Mouse (Mus musculus) midbrain, embryonic 11.5 days (tissue): ENCODE measurements around the gene Sfxn2. TPM values are rescaled to one million over a fixed set of nuclear protein-coding genes. Genes with fewer than 3 reads are reported as not detected.

Source experiments
- ATAC-seq: fragments of 200-750 bp; cut with Nextera tagmentation; 2 replicates; pipeline ENCODE4 v1.8.0; 2017; ENCODE audit warnings: moderate TSS enrichment, moderate library complexity; ENCODE audit not compliant: low FRiP score
- DNase-seq: peaks from one replicate; pipeline ENCODE4 v3.0.0; 2015; ENCODE audit warnings: low spot score; ENCODE audit errors: missing footprints
- H3K27ac ChIP-seq: fragments of 300-500 bp; sonication (generic); 2 replicates; pipeline ENCODE4 v1.5.1; 2014; ENCODE audit warnings: low read depth, low read length
- H3K27me3 ChIP-seq: fragments of 300-500 bp; sonication (generic); 2 replicates; pipeline ENCODE4 v1.6.1; 2014; ENCODE audit warnings: mild to moderate bottlenecking, low read length, moderate library complexity, mixed read lengths; ENCODE audit not compliant: control insufficient read depth, insufficient read depth
- H3K36me3 ChIP-seq: fragments of 300-500 bp; sonication (generic); 2 replicates; pipeline ENCODE4 v1.6.1; 2014; ENCODE audit warnings: mild to moderate bottlenecking, low read length, moderate library complexity, mixed read lengths; ENCODE audit not compliant: control insufficient read depth, insufficient read depth
- H3K4me1 ChIP-seq: fragments of 300-500 bp; sonication (generic); 2 replicates; pipeline ENCODE4 v1.6.1; 2014; ENCODE audit warnings: low read length; ENCODE audit not compliant: control insufficient read depth, insufficient read depth
- H3K4me2 ChIP-seq: fragments of 300-500 bp; sonication (generic); 2 replicates; pipeline ENCODE4 v1.6.1; 2014; ENCODE audit warnings: mild to moderate bottlenecking, moderate library complexity
- H3K4me3 ChIP-seq: fragments of 300-500 bp; sonication (generic); 2 replicates; pipeline ENCODE4 v1.5.1; 2014; ENCODE audit warnings: low read depth, low read length
- H3K9ac ChIP-seq: fragments of 300-500 bp; sonication (generic); 2 replicates; pipeline ENCODE4 v1.6.1; 2014; ENCODE audit warnings: low read length
- H3K9me3 ChIP-seq: fragments of 300-500 bp; sonication (generic); 2 replicates; pipeline ENCODE4 v1.6.1; 2016; ENCODE audit warnings: low read length; ENCODE audit not compliant: control insufficient read depth
- WGBS: fragments of 180-500 bp; shearing (Covaris S2); extraction: QIAGEN DNeasy Blood & Tissue Kit; methylation state at CpG from one replicate; pipeline ENCODE4 v1.1.7; 2014; 5-methylcytosine and 5-hydroxymethylcytosine counted together
- polyA plus RNA-seq: library from polyadenylated mRNA; unstranded; fragments of >200 nt; fragmentation: Nextera tagmentation; extraction: Ambion mirVana; gene quantifications from 2 replicates; pipeline ENCODE4 v1.2.1, GENCODE M21; 2014

Gene Sfxn2
- 12.1 and 12.7 TPM in 2 replicates for polyA plus RNA-seq

GRCm38 (mm10) chr19:46572951-46573937 lies at the start of gene Sfxn2, which contains the start of gene Arl3:
TSS of gene Sfxn2 (plus strand) at chr19:46573365.
TSS of gene Arl3 (minus strand) at chr19:46573198.
- DNase-seq (peak; percentile 99), ATAC-seq (peak; percentile 97)
- Histone ChIP-seq H3K4me2 (peak within 1 kb of the TSS; percentile 65), H3K27ac (peak within 1 kb of the TSS; percentile 63), H3K9ac (peak within 1 kb of the TSS; percentile 81), H3K4me1 (peaks cover 9% of the 10 kb centered on the region; the same call in 1 of the 2 replicates), H3K27me3 (no peaks in the 10 kb centered on the region), H3K36me3 (no peaks in the 10 kb centered on the region), H3K9me3 (no peaks in the 10 kb centered on the region), H3K4me3 (peak within 1 kb of the TSS; percentile 73)
- WGBS: under 1% methylated on average over 61 of the region's 67 CpGs

- peak; percentile 86 for ATAC-seq
Observed at GRCm38 (mm10) chr19:46523480-46524151, 49.5 kb upstream of the Sfxn2 start.

DNA sequence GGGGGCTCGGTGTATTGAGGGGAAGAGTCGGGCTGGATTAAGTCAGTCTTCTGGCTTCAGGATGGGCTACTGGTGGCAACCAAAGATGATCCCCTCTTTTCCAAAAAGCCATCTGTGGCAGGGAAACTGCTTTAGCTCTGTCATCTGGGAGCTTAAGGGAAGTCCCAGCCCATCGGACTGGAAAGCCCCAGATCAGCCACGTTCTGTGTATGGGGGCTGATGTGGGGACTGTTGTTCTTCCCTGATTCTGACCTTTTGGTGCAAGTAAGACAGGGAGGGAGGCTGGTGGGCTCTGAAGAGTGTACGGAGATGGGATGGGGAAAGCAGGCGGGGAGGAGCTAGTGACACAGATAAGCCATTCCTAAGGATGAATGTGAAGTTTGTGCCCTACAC lies 49.0 kb upstream of the Sfxn2 start:
- Histone ChIP-seq H3K27ac (peak overlapping the region; percentile 74), H3K4me2 (peak overlapping the region; percentile 47), H3K27me3 (no peaks in the 10 kb centered on the region), H3K36me3 (no peaks in the 10 kb centered on the region), H3K9me3 (no peaks in the 10 kb centered on the region), H3K4me3 (peak overlapping the region; percentile 2; the same call in 1 of the 2 replicates), H3K4me1 (peaks cover 60% of the 10 kb centered on the region), H3K9ac (peak overlapping the region; percentile 17; the same call in 1 of the 2 replicates)
- no peak for DNase-seq
- peak; percentile 12 for ATAC-seq
- whole genome bisulfite sequencing: 4% methylated on average over 6 of the region's 6 CpGs

More at GRCm38 (mm10) chr19:46523480-46524151, 49.5 kb upstream of the Sfxn2 start:
- H3K9me3 ChIP-seq: no peaks in the 10 kb centered on the region
- peak overlapping the region; percentile 74 for H3K27ac ChIP-seq
- peaks cover 60% of the 10 kb centered on the region for H3K4me1 ChIP-seq
- H3K9ac ChIP-seq: peak overlapping the region; percentile 17
- no peaks in the 10 kb centered on the region for H3K27me3 ChIP-seq
- peak overlapping the region; percentile 2; the same call in 1 of the 2 replicates for H3K4me3 ChIP-seq
- DNase-seq: peak; percentile 93
- peak overlapping the region; percentile 47 for H3K4me2 ChIP-seq
- 2% methylated on average over 20 of the region's 20 CpGs for WGBS
- H3K36me3 ChIP-seq: no peaks in the 10 kb centered on the region

DNA sequence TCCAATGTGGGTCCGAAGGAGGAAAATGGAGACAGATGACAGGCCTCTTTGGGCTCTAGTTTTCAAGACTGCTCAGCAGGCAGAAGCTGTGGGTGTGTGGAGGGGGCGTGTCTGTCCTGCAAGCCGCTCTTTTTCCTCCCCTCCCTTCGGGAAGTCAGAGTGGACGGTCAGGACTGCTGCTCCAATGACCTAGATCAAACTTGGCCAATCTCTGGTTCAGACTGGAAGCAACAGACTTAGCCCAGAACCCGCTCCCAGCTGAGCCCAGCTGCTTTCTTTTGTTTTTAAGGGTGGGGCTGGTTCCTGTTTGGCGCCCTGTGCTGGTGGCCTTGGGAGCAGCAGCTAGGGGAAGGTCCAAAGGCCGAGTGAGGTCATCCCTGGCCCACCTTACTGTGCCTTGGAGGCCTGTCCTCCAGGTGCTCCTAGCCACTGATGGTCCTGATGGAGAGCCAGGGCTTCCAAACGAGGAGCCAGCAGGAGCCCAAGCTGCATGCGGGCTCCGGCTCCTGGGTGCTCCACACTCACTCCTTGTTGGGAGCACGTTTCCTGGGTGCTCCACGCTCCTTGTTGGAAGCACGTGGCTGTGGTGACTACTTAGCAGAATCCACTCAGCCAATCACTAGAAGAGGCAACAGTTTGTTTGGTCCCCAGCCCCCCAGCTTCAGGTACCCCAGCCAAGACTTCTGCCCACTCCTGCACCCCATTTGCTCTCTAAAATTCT lies 48.4 kb upstream of the Sfxn2 start:
- peak; percentile 91 for DNase-seq
- H3K9me3 ChIP-seq: no peaks in the 10 kb centered on the region
- H3K36me3 ChIP-seq: no peaks in the 10 kb centered on the region
- peak overlapping the region; percentile 74 for H3K27ac ChIP-seq
- H3K4me2 ChIP-seq: peak overlapping the region; percentile 47
- 21% methylated on average over 14 of the region's 14 CpGs for WGBS
- no peak for ATAC-seq
- no peaks in the 10 kb centered on the region for H3K27me3 ChIP-seq
- no peak overlapping the region for H3K9ac ChIP-seq
- H3K4me1 ChIP-seq: peaks cover 64% of the 10 kb centered on the region
- no peak overlapping the region for H3K4me3 ChIP-seq

DNA sequence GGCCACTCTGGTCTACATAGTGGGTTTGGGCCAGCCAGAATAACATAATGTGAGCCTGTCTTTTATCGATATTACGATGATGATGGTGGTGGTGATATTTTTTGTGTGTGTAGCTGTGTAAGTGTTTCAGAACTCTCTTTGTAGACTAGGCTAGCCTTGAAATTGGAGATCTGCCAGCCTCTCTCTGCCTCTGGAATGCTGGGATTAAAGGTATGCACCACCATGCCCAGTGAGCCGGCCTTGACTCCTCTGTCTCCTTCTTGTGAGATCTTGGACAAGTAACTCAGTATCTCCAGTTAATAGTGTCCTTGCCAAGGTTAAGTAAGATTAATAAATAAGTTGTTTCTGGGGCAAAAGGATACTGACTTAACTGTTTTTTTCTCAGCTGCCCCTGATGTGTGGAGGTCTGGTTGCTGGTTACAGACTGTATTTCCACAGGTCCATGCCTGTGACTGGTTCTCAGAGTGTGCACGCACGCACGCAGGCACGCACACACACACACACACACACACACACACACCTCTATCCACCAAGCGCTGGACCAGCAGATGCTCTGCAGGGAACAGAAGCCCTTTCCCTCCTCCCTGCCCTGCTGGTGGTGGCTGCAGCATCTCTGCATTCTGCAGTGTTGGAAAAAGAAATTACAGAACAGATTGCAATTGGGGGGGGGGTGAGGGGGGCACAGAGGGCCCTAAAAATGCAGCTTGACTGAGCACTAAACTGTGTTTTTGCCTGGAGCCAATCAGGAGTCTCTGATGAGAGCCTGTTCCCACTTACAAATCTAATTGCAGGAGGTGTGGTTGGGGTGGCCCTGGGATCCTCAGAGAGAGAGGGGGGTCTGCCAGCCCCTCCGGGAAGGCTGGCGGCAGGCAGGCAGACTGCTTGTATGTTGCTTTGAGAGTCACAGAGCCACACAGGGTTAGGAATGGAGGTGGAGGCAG lies 47.2 kb upstream of the Sfxn2 start:
- Histone ChIP-seq H3K4me1 (peaks cover 76% of the 10 kb centered on the region), H3K4me2 (no peak overlapping the region), H3K36me3 (no peaks in the 10 kb centered on the region), H3K27me3 (no peaks in the 10 kb centered on the region), H3K9ac (peak overlapping the region; percentile 25; the same call in 1 of the 2 replicates), H3K4me3 (no peak overlapping the region), H3K27ac (peak overlapping the region; percentile 26), H3K9me3 (no peaks in the 10 kb centered on the region)
- DNase-seq (no peak), ATAC-seq (no peak)
- WGBS: 48% methylated on average over 10 of the region's 10 CpGs

- WGBS: 5% methylated on average over 17 of the region's 17 CpGs
- DNase-seq: peak; percentile 91
Observed at GRCm38 (mm10) chr19:46527632-46528528, 45.3 kb upstream of the Sfxn2 start.

GRCm38 (mm10) chr19:46528529-46529213 lies 44.5 kb upstream of the Sfxn2 start:
- ATAC-seq: peak; percentile 74
- WGBS: under 1% methylated on average over 20 of the region's 20 CpGs
- DNase-seq: peak; percentile 97

More at GRCm38 (mm10) chr19:46527632-46528528, 45.3 kb upstream of the Sfxn2 start:
- peak overlapping the region; percentile 96 for H3K27ac ChIP-seq
- peak overlapping the region; percentile 52 for H3K4me2 ChIP-seq
- H3K9me3 ChIP-seq: no peaks in the 10 kb centered on the region
- H3K4me3 ChIP-seq: peak overlapping the region; percentile 18; the same call in 1 of the 2 replicates
- no peak for ATAC-seq
- no peaks in the 10 kb centered on the region for H3K36me3 ChIP-seq
- no peaks in the 10 kb centered on the region for H3K27me3 ChIP-seq
- peaks cover 95% of the 10 kb centered on the region for H3K4me1 ChIP-seq
- peak overlapping the region; percentile 63 for H3K9ac ChIP-seq

More at GRCm38 (mm10) chr19:46528529-46529213, 44.5 kb upstream of the Sfxn2 start:
- peaks cover 96% of the 10 kb centered on the region for H3K4me1 ChIP-seq
- H3K9me3 ChIP-seq: no peaks in the 10 kb centered on the region
- H3K9ac ChIP-seq: peak overlapping the region; percentile 63
- H3K27me3 ChIP-seq: no peaks in the 10 kb centered on the region
- H3K4me2 ChIP-seq: peak overlapping the region; percentile 52
- H3K27ac ChIP-seq: peak overlapping the region; percentile 96
- no peaks in the 10 kb centered on the region for H3K36me3 ChIP-seq
- peak overlapping the region; percentile 18 for H3K4me3 ChIP-seq
